Mouse (Mus musculus) skeletal muscle tissue, adult 2 months (tissue): Measurements from ENCODE around the gene Rad17.

Experiments
- DNase-seq: peaks from one replicate; pipeline ENCODE4 v3.0.0-alpha.2; 2012; ENCODE audit warnings: low read depth, low spot score

Rad17 gene

GRCm38 (mm10) chr13:100650550-100651438, at the start of gene Rad17, which contains the start of gene Ak6:
Gene Rad17, minus strand, starts transcription at chr13:100651051.
Gene Ak6, plus strand, starts transcription at chr13:100650979.
- peak; percentile 92 for DNase-seq

DNA sequence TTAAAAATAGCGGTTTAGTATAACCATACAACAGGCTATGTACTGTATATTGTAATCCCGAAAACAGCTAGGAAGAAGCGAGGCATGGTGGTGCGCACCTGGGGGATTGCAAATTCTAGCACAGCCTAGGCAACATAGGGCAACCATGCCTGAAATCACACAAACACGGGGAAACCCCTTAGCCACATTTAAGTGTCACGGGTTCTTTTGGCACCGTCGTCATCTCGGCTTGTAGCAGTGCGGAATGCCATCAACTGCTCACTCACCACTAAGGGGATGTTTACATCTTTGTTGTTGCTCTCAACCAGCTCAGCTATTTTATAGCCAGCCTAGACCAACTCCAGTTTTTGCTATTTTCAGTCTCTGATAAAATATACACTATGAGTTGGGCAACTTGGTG, 48.0 kb upstream of the Rad17 start:
- DNase-seq, result no peak

GRCm38 (mm10) chr13:100697541-100697940, 46.7 kb upstream of the Rad17 start:
- peak; percentile 74 for DNase-seq

GRCm38 (mm10) chr13:100687513-100687912, 36.7 kb upstream of the Rad17 start:
- no peak for DNase-seq

DNA sequence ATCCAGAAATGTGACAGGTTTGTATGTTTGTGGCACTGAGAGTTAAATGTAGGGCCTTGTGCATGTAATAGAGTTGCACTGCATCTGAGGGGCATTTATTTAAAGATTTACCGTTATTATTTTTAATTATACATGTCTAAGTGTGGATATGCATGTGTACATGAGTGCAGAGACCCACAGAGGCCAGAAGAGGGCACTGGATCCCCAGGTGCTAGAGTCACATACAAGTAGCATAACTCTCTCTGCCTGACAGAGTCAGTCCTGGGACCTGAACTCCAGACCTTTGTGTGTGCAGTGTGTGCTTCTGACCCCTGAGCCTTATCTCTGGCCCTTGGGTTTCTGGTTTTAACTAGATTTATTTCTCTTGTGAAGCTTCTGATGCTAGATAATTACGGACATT, 33.5 kb upstream of the Rad17 start:
- peak; percentile 14 for DNase-seq

DNA sequence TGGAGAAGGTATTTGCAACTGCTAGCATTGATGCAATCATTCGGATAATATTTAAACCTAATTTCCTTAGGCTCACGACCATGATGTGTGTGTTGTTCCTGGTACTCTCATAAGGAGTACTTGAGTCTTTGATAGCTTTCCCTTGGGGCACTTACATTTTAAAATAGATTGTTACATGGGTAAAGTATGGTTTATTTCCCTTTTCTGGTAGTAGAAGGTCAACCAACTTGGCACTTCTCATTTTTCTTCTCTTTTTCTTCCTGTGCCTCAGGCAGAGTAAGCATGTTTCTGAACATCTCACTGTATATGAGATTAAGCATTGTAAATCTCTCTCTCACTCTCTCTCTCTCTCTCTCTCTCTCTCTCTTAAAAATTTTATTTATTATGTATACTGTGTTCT, 32.0 kb upstream of the Rad17 start:
- no peak for DNase-seq

DNA sequence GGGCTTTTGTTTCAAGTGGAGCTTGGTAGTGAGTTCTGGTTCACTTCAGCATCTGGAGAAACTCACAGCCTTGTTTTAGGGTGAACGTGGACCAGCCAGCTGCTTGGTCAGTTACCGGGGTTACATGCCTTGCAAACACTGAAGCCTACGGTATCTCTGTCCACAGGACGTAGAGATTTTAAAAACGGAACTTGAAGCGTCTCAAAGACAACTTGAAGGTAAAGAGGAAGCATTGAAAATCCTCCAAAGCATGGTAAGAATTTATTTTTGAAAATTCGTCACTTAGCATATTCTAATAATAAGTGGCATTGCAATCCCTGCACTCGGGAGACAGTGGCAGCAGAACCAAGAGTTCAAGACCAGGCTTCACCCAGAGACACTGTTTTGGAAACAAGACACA, 30.8 kb upstream of the Rad17 start:
- DNase-seq, result no peak

GRCm38 (mm10) chr13:100675936-100676635, 25.2 kb upstream of the Rad17 start:
- DNase-seq, result no peak

- no peak for DNase-seq
Observed at GRCm38 (mm10) chr13:100670181-100670741, 19.4 kb upstream of the Rad17 start.

GRCm38 (mm10) chr13:100669291-100670022, 18.6 kb upstream of the Rad17 start, which contains the start of gene Ccdc125:
Gene Ccdc125, plus strand, starts transcription at chr13:100669717.
- no peak for DNase-seq

DNA sequence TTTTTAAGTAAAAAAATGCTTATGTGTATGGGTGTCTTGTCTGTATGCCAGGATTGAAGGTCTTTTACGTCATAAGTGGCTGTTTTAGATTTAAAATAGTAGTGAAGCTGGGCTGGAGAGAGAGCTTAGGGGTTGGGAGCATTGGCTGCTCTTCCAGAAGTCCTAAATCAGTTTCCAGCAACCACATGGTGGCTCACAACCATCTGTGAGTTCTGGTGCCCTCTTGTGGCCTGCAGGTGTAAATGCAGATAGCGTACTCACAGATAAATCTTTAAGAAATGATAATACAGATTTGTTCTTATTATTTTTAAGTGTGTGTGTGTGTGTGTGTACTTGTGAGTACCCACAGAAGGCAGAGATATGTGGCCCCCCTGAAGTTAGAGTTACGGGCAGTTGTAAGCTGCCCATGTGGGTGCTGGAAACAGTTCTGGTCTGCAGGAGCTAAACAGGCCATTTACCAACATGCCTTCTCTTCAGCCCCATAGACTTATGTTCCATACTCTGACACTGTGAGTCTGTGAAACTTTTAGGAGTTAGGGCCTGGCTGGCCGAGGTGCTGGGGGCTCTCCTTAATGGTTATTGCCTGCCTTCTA, 9.1 kb upstream of the Rad17 start:
- DNase-seq, result peak; percentile 65

DNA sequence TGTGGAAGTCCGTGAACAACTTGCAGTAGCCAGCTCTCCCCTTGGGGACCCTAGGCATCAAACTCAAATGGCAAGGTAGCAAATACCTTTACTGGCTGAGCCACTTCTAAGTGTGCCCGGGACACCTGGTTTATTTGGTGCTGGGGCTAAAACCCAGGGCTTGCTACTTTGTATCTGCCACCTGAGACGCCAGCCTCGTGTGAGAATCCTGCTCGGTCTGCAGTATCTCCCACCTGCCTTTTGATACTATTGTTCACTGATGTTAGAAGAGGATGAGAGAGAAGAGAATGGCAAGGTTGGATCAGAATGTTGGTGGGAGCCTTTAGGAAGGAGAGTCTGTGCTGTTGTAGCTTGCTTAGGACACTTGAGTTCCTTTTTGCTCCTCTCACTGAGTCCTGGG, 7.2 kb upstream of the Rad17 start:
- no peak for DNase-seq

DNA sequence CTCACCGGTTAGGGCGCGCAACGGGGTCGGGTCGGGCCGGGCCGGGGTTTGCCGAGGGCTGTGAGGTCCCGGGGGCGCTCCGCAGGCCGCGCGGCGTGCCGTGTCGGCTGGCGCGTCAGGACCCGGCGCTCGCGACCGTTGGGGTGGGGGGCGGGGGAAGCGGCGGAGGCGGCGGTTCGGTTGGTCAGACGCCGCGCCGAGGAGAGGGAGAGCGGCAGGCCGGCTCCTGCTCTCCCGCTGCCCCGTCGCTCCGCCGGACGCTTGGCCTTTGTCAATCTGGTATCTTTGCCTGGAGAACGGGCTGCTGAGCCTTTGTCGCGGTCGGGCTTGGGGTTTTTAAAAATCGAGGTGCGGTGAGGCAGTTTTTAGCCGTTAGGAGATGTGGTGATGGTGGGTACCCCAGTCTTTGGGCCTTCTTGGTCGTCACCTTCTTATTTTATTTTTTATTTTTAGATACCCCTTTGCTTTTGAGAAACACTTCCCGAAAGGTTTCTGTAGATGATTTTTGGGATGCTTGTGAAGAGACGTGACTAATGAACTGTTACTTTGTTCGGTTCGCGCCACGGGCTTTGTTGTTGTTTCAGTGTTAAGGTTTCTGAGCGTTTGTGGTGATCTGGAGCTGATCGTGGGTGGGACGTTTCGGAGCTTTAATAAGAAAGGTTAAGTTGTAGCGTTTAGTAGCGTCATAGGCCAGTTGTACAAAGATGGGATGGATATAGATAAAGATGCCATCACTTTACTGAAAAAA, 762 bp upstream of the Rad17 start, which contains the start of gene Taf9:
Gene Taf9 (plus strand): TSS at position 141 of the 748 bp plus-strand sequence.
- DNase-seq, result no peak

DNA sequence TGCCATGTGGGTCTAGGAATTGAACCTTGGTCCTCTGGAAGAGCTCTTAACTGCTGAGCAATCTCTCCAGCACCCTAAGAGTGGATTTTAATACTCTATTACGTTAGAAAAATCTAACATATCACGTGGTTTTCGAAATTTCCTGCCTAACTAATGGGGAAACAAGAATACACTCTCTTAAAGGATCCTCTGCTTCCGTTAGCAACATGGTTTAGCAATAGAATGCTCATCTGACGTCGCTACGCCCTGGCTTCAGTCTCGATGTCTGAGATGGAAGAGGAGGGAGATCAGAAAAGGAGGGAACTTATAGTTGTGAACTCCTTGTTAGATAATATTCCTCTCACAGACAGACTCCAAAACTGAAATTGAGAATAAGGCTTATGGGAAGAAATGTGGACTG, 2.6 kb downstream of the Rad17 start:
- DNase-seq, result no peak

DNA sequence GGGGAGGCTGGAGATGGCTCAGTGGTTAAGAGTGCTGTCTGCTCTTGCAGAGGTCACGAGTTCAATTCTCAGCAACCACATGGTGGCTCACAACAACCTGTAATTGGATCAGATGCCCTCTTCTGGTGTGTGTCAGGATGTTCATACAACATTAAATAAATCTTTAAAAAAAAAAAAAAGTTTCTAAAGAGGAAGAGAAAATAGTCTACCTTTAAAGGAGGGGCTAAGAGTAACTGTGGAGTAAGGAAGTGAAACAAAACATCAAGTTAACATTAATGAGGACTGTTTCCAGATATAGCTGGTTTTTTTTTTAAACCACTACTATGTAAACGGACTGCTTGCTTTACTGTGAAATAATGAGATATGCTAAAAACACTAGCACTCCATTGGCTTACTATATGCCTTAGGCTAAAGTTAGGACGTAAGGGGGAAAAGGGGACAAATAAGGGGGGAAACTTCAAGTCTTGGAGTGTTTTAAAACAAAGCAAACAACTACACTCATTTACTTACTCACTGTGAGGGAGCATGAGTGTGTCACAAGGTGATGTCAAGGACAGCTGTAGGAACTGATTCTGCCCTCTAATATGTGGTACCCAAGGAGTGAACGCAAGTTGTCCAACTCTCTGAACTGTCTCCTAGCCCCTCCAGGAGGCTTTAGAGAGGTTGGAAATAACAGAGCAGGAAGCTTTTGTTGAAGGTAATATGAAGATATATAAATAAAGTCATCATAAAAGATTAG, 8.2 kb downstream of the Rad17 start:
- DNase-seq, result no peak

DNA sequence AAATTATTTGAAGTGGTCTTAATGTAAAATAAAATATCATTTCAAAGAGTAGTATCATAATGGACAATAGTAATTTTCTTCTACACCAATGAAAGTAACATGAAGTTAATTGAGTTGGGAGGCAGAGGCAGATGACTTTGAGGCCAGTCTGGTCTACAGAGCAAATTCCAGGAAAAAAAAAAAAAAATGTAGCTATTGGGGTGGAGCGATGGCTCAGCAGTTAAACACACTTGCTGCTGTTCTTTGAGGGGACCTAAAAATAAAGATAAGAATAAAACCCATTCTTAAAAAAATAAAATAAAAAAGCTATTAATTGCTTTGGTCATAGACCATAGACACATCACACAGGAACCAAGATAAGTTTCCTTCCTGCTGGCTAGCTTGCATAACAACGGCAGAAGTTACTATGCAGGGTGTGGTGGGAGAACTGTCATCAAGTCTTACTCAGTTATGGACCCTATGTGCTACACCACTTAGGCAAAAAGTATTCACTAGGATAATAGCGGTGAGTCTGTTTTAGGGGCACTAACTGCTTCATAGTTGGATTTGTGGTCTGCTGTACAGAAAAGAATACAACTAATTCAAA, 16.7 kb downstream of the Rad17 start:
- no peak for DNase-seq

DNA sequence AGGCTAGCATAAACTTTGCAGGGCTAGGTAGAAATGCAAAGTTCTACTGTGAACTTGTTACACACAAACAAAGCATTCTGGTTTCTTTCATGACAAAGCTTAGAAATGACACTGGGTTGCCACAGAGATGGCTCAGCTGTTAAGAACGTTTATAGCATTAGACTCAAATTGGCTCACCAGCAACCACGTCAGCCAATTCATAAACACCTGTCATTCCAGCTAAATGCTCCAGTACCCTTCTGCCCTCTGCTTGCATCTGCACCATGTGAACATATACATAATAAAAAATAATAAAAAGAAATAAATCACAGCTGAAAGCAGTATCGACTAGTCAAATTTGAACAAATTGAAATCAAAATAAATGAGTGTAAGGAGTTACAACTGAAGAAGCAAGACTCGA, 28.6 kb downstream of the Rad17 start:
- no peak for DNase-seq

DNA sequence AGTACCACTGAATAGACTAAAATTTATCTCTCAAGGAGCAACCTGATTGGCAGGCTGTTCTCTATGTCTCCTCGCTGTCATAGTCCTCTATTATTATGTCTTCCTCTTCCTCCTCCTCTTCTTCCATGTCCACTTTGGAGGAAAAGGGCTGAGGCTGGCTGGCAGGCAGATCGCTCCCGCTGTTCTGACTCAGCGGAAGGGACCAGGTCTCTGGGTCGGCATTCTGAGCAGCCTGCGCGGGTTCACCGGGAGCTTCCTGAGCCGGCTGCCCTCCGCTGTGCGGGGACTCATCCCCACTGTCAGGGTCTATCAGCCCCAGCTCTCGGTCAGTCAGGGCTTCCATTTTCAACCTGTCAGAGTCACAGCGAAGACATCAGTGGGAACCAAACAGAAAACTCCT, 33.3 kb downstream of the Rad17 start:
- no peak for DNase-seq
